10 mouse cellular contexts compared by ENCODE assay signal in the genomic region with DNA sequence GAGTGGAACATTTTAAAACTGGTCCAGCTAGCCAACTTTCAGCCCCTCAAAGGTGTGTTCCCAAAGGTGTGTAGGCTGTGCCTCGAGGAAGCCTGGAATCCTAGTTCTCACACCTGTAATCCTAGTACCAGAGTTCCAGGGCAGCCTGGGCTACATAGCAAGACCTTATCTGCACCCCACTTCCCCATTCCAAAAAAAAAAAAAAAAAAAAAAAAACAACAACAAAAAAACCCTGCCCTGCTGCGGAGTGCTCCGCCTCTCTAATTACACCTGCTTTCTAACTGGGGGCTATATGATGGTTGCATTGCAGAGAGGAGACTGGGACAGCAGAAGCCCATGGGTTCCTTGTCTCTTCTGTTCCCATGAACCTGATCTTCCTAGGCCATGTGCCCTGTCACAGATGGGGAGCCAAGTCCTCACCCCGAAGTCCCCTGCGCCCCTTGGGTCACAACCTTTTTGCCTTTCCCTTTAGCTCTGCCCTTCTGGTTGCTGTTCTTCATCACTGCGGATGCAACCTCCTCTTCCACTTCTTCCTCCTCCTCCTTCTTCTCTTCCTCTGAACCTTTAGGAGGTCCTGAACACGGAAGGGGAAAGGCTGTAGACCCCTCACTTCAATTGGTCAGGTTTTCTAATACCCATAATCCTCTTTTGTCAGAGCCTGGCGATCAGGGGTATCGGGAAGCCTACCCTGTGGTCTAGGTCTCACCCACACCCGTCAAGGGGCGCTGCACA. TPM values are rescaled to one million over a fixed set of nuclear protein-coding genes. Genes with fewer than 3 reads are reported as not detected.
DNase-seq lines count a peak whose midpoint lies in the region; ATAC-seq and TF ChIP-seq lines count a peak whose summit lies in the region.
"Had no signal": no experiment of that assay in that cellular context is flagged by ENCODE, and none has a peak within 500 bp of the region (broad histone marks: within the 10 kb centered on the region; RNA-seq: fewer than 3 reads in every experiment).

No protein-coding gene starts in this region.

- H3K27me3 ChIP-seq in heart, postnatal 0 days (ENCODE audit: control insufficient read depth, insufficient read depth, low read length), result peaks cover 76% of the 10 kb centered on the region
- H3K27me3 ChIP-seq in embryonic facial prominence, embryonic 13.5 days, result peaks cover 56% of the 10 kb centered on the region
- H3K27me3 ChIP-seq in intestine, embryonic 15.5 days (replicated peaks), result peaks cover 36% of the 10 kb centered on the region
- peaks cover 80% of the 10 kb centered on the region for H3K27me3 ChIP-seq in neural tube, embryonic 12.5 days (replicated peaks)

- 0 out of 2 replicates have a peak overlapping the region, but pooled peaks have one; percentile 25 for H3K9ac ChIP-seq in heart, postnatal 0 days (replicated peaks; ENCODE audit: low read depth, low read length)
- H3K9ac ChIP-seq in embryonic facial prominence, embryonic 13.5 days, result peak overlapping the region; percentile 64
- H3K9ac ChIP-seq in intestine, embryonic 15.5 days, result no peak overlapping the region
- peak overlapping the region; percentile 35 for H3K9ac ChIP-seq in neural tube, embryonic 12.5 days
- H3K9ac ChIP-seq: liver, embryonic 14.5 days had no signal

- no peak for TF ChIP-seq CTCF in heart, postnatal 0 days (IDR thresholded peaks at IDR 0.05; ENCODE audit: low read depth)

- peak overlapping the region; percentile 58 for H3K4me2 ChIP-seq in heart, postnatal 0 days (ENCODE audit: low read depth, low read length)
- H3K4me2 ChIP-seq in embryonic facial prominence, embryonic 13.5 days, result peak overlapping the region; percentile 77
- peak overlapping the region; percentile 62 for H3K4me2 ChIP-seq in intestine, embryonic 15.5 days (replicated peaks)
- H3K4me2 ChIP-seq in neural tube, embryonic 12.5 days (replicated peaks), result peak overlapping the region; percentile 65

- H3K9me3 ChIP-seq in heart, postnatal 0 days (replicated peaks; ENCODE audit: control insufficient read depth, low read length), result no peaks in the 10 kb centered on the region
- no peaks in the 10 kb centered on the region for H3K9me3 ChIP-seq in embryonic facial prominence, embryonic 13.5 days
- H3K9me3 ChIP-seq in intestine, embryonic 15.5 days, result no peaks in the 10 kb centered on the region
- no peaks in the 10 kb centered on the region for H3K9me3 ChIP-seq in neural tube, embryonic 12.5 days

- H3K4me1 ChIP-seq in heart, postnatal 0 days (ENCODE audit: control insufficient read depth, insufficient read depth), result peaks cover 11% of the 10 kb centered on the region; the same call in 1 of the 2 replicates
- peaks cover 34% of the 10 kb centered on the region for H3K4me1 ChIP-seq in embryonic facial prominence, embryonic 13.5 days
- peaks cover 24% of the 10 kb centered on the region for H3K4me1 ChIP-seq in intestine, embryonic 15.5 days (replicated peaks)
- H3K4me1 ChIP-seq in neural tube, embryonic 12.5 days, result peaks cover 19% of the 10 kb centered on the region

- no peak for DNase-seq in heart, postnatal 0 days (ENCODE audit: low spot score)
- DNase-seq in heart, postnatal 25 days (ENCODE audit: low spot score), result no peak
- no peak for DNase-seq in natural killer cell, adult 2 months (ENCODE audit: low spot score in 2 of 2)
- no peak for DNase-seq in right cerebral cortex, adult 2 months (ENCODE audit: low spot score in 2 of 2)
- no peak for DNase-seq in right cerebral cortex, postnatal 25 days
- DNase-seq: kidney, adult 8-10 months had no signal

- TF ChIP-seq EP300 in heart, postnatal 0 days (IDR thresholded peaks at IDR 0.05; ENCODE audit: low read depth), result no peak

- H3K36me3 ChIP-seq in heart, postnatal 0 days (replicated peaks; ENCODE audit: control insufficient read depth, insufficient read depth, low read length), result no peaks in the 10 kb centered on the region
- no peaks in the 10 kb centered on the region for H3K36me3 ChIP-seq in embryonic facial prominence, embryonic 13.5 days
- no peaks in the 10 kb centered on the region for H3K36me3 ChIP-seq in intestine, embryonic 15.5 days
- H3K36me3 ChIP-seq in neural tube, embryonic 12.5 days, result no peaks in the 10 kb centered on the region

- no peak overlapping the region for H3K27ac ChIP-seq in heart, postnatal 0 days (ENCODE audit: low read depth)
- peak overlapping the region; percentile 40; the same call in 1 of the 2 replicates for H3K27ac ChIP-seq in embryonic facial prominence, embryonic 13.5 days
- no peak overlapping the region for H3K27ac ChIP-seq in intestine, embryonic 15.5 days
- H3K27ac ChIP-seq in neural tube, embryonic 12.5 days, result no peak overlapping the region
- H3K27ac ChIP-seq: liver, embryonic 14.5 days had no signal

- intact Hi-C loops in heart, postnatal 25 days (cut with DNase I), result no loop called here

- WGBS in heart, postnatal 0 days, result 40% methylated on average over 11 of the region's 11 CpGs
- WGBS in embryonic facial prominence, embryonic 13.5 days, result 33% methylated on average over 11 of the region's 11 CpGs
- WGBS in intestine, embryonic 15.5 days, result 40% methylated on average over 11 of the region's 11 CpGs
- 26% methylated on average over 11 of the region's 11 CpGs for WGBS in neural tube, embryonic 12.5 days

- no peak for ATAC-seq in heart, postnatal 0 days (ENCODE audit: insufficient read depth, low read depth)
- ATAC-seq in embryonic facial prominence, embryonic 13.5 days (ENCODE audit: insufficient number of reproducible peaks, insufficient read depth, low FRiP score, low TSS enrichment, low read depth), result no peak
- ATAC-seq in intestine, embryonic 15.5 days, result no peak
- ATAC-seq in neural tube, embryonic 12.5 days (ENCODE audit: low FRiP score, low read depth), result no peak

- peak overlapping the region; percentile 33 for H3K4me3 ChIP-seq in heart, postnatal 0 days (ENCODE audit: low read depth, low read length)
- peak overlapping the region; percentile 39 for H3K4me3 ChIP-seq in embryonic facial prominence, embryonic 13.5 days
- peak overlapping the region; percentile 27 for H3K4me3 ChIP-seq in intestine, embryonic 15.5 days (replicated peaks)
- H3K4me3 ChIP-seq in neural tube, embryonic 12.5 days, result peak overlapping the region; percentile 31

RNA-seq across cellular contexts. Expression of a gene that starts 2.9 kb away (rescaled TPM):
- 0.61 and 5.3 TPM in 2 replicates for total RNA-seq in heart, postnatal 0 days (2014; rRNA removed; ENCODE audit: low replicate concordance)
- 0.86 and 1.3 TPM in 2 replicates for polyA plus RNA-seq in heart, postnatal 0 days (2015; fragmentation: Nextera tagmentation; extraction: Ambion mirVana)
- under 1 TPM in 1 of 2 experiments, not detected in 1; 0.34 TPM for total RNA-seq in heart, postnatal 25 days (2021)
- 7.3 and 10.5 TPM in 2 replicates for polyA plus RNA-seq in embryonic facial prominence, embryonic 13.5 days (2015; fragmentation: Nextera tagmentation; extraction: Ambion mirVana)
- polyA plus RNA-seq in intestine, embryonic 15.5 days (2015; fragmentation: Nextera tagmentation; extraction: Ambion mirVana), result 3.6 and 4.1 TPM in 2 replicates
- 3.0 and 5.1 TPM in 2 replicates for polyA plus RNA-seq in neural tube, embryonic 12.5 days (2016; fragmentation: Nextera tagmentation; extraction: Ambion mirVana)

RNA-seq across cellular contexts. Expression of a gene that starts 11.5 kb away (rescaled TPM):
- 13.1 and 19.7 TPM in 2 replicates for total RNA-seq in heart, postnatal 0 days (2014; rRNA removed; ENCODE audit: low replicate concordance)
- 3.2 and 3.3 TPM in 2 replicates for polyA plus RNA-seq in heart, postnatal 0 days (2015; fragmentation: Nextera tagmentation; extraction: Ambion mirVana)
- total RNA-seq in heart, postnatal 25 days (2021), result 10 to 100 TPM; 12.2 to 14.4 TPM
- polyA plus RNA-seq in embryonic facial prominence, embryonic 13.5 days (2015; fragmentation: Nextera tagmentation; extraction: Ambion mirVana), result 14.9 and 18.9 TPM in 2 replicates
- 8.9 and 10.0 TPM in 2 replicates for polyA plus RNA-seq in intestine, embryonic 15.5 days (2015; fragmentation: Nextera tagmentation; extraction: Ambion mirVana)
- polyA plus RNA-seq in neural tube, embryonic 12.5 days (2016; fragmentation: Nextera tagmentation; extraction: Ambion mirVana), result 3.5 and 4.8 TPM in 2 replicates

RNA-seq across cellular contexts. Expression of a gene that starts 33.8 kb away (rescaled TPM):
- total RNA-seq in heart, postnatal 0 days (2014; rRNA removed; ENCODE audit: low replicate concordance), result 817 and 939 TPM in 2 replicates
- 255 and 273 TPM in 2 replicates for polyA plus RNA-seq in heart, postnatal 0 days (2015; fragmentation: Nextera tagmentation; extraction: Ambion mirVana)
- total RNA-seq in heart, postnatal 25 days (2021), result 100 to 1,000 TPM; 359 to 375 TPM
- 653 and 701 TPM in 2 replicates for polyA plus RNA-seq in embryonic facial prominence, embryonic 13.5 days (2015; fragmentation: Nextera tagmentation; extraction: Ambion mirVana)
- 639 and 690 TPM in 2 replicates for polyA plus RNA-seq in intestine, embryonic 15.5 days (2015; fragmentation: Nextera tagmentation; extraction: Ambion mirVana)
- polyA plus RNA-seq in neural tube, embryonic 12.5 days (2016; fragmentation: Nextera tagmentation; extraction: Ambion mirVana), result 341 and 353 TPM in 2 replicates

RNA-seq across cellular contexts. Expression of a gene that starts 48.8 kb away (rescaled TPM):
- total RNA-seq in heart, postnatal 0 days (2014; rRNA removed; ENCODE audit: low replicate concordance), result 14.1 and 21.7 TPM in 2 replicates
- 13.8 and 14.1 TPM in 2 replicates for polyA plus RNA-seq in heart, postnatal 0 days (2015; fragmentation: Nextera tagmentation; extraction: Ambion mirVana)
- 10 to 100 TPM; 10.5 to 11.1 TPM for total RNA-seq in heart, postnatal 25 days (2021)
- polyA plus RNA-seq in embryonic facial prominence, embryonic 13.5 days (2015; fragmentation: Nextera tagmentation; extraction: Ambion mirVana), result 34.5 and 39.5 TPM in 2 replicates
- 22.7 and 29.8 TPM in 2 replicates for polyA plus RNA-seq in intestine, embryonic 15.5 days (2015; fragmentation: Nextera tagmentation; extraction: Ambion mirVana)
- polyA plus RNA-seq in neural tube, embryonic 12.5 days (2016; fragmentation: Nextera tagmentation; extraction: Ambion mirVana), result 31.0 and 31.2 TPM in 2 replicates
